Mouse (Mus musculus) MEL (cell line): ENCODE data around the gene Col23a1. TPM values are rescaled to one million over a fixed set of nuclear protein-coding genes. Genes with fewer than 3 reads are reported as not detected.

Experiments used
- DNase-seq: peaks from one replicate; pipeline ENCODE4 v3.0.0; 2011; ENCODE audit warnings: low read depth, low spot score
- H3K27ac ChIP-seq: 2 replicates; pipeline ENCODE4 v1.5.1; 2012; ENCODE audit warnings: low read depth, mild to moderate bottlenecking, control low read depth, low read length, moderate library complexity; ENCODE audit not compliant: control insufficient read depth
- H3K27me3 ChIP-seq, 2 experiments: fragments of 150-350 bp in 1 of 2; sonication (generic) in 1 of 2; 2 replicates each; pipeline ENCODE4 v1.6.1; 2012; ENCODE audit warnings: low read length in 2 of 2, mild to moderate bottlenecking in 2 of 2, improper control_type of control experiment in 1 of 2, moderate library complexity in 1 of 2; ENCODE audit not compliant: insufficient read depth in 2 of 2, control insufficient read depth in 1 of 2
- H3K36me3 ChIP-seq, 2 experiments: 2 replicates each; pipeline ENCODE4 v1.6.1; 2012 to 2014; ENCODE audit warnings: low read length in 2 of 2, improper control_type of control experiment in 1 of 2, inconsistent platforms in 1 of 2, mild to moderate bottlenecking in 1 of 2; ENCODE audit not compliant: insufficient read depth in 2 of 2, control insufficient read depth in 1 of 2
- H3K4me1 ChIP-seq, 2 experiments: fragments of 150-350 bp in 1 of 2; sonication (generic) in 1 of 2; 2 replicates each; pipeline ENCODE4 v1.6.1; 2012; ENCODE audit warnings: low read length in 2 of 2, improper control_type of control experiment in 1 of 2, mild to moderate bottlenecking in 1 of 2; ENCODE audit not compliant: insufficient read depth in 2 of 2, control insufficient read depth in 1 of 2
- H3K4me3 ChIP-seq, 2 experiments: fragments of 150-350 bp in 1 of 2; sonication (generic) in 1 of 2; 2 replicates each; pipeline ENCODE4 v1.5.1; 2012; ENCODE audit warnings: low read depth in 2 of 2, low read length in 2 of 2, mild to moderate bottlenecking in 2 of 2, moderate library complexity in 2 of 2, control low read depth in 1 of 2, improper control_type of control experiment in 1 of 2; ENCODE audit not compliant: control insufficient read depth in 1 of 2, insufficient read depth in 1 of 2
- H3K79me2 ChIP-seq: 2 replicates; pipeline ENCODE4 v1.6.1; 2012; ENCODE audit warnings: mild to moderate bottlenecking, low read length, moderate library complexity; ENCODE audit not compliant: control insufficient read depth, poor library complexity, insufficient read depth
- H3K9ac ChIP-seq: 2 replicates; pipeline ENCODE4 v1.6.1; 2012; ENCODE audit warnings: low read depth, mild to moderate bottlenecking, control low read depth, low read length, moderate library complexity; ENCODE audit not compliant: control insufficient read depth, poor library complexity, severe bottlenecking
- H3K9me3 ChIP-seq: fragments of 150-350 bp; sonication (generic); replicated peaks from 2 replicates; pipeline ENCODE4 v1.6.1; 2012; ENCODE audit warnings: mild to moderate bottlenecking, low read length, improper control_type of control experiment, moderate library complexity; ENCODE audit not compliant: insufficient read depth
- CHD1 ChIP-seq: IDR thresholded peaks from 2 replicates; pipeline ENCODE4 v1.6.1; 2012; ENCODE audit warnings: low read depth, mild to moderate bottlenecking, inconsistent platforms, low read length, improper control_type of control experiment
- CHD2 ChIP-seq: IDR thresholded peaks from 2 replicates; pipeline ENCODE4 v1.6.1; 2011; ENCODE audit warnings: low read length, improper control_type of control experiment
- CTCF ChIP-seq, 3 experiments: IDR thresholded peaks in 2 of 3; conservative IDR thresholded peaks in 1 of 3; 2 replicates each; pipeline ENCODE4 v1.5.1; 2011 to 2012; ENCODE audit warnings: low read length in 3 of 3, low read depth in 2 of 3, mild to moderate bottlenecking in 2 of 3, improper control_type of control experiment in 1 of 3, inconsistent platforms in 1 of 3, mixed read lengths in 1 of 3, moderate library complexity in 1 of 3; ENCODE audit not compliant: control insufficient read depth in 1 of 3, insufficient read depth in 1 of 3, poor library complexity in 1 of 3, severe bottlenecking in 1 of 3
- E2F4 ChIP-seq: IDR thresholded peaks from 2 replicates; pipeline ENCODE4 v1.6.1; 2011; ENCODE audit warnings: low read depth, low read length, improper control_type of control experiment, borderline replicate concordance
- EP300 ChIP-seq, 2 experiments: IDR thresholded peaks; 2 replicates each; pipeline ENCODE4 v1.6.1; 2011; ENCODE audit warnings: improper control_type of control experiment in 2 of 2, low read length in 2 of 2, low read depth in 1 of 2, mild to moderate bottlenecking in 1 of 2
- ETS1 ChIP-seq: IDR thresholded peaks from 2 replicates; pipeline ENCODE4 v1.6.1; 2012; ENCODE audit warnings: low read depth, mild to moderate bottlenecking, inconsistent platforms, low read length, improper control_type of control experiment, moderate library complexity
- HCFC1 ChIP-seq: IDR thresholded peaks from 2 replicates; pipeline ENCODE4 v1.6.1; 2012; ENCODE audit warnings: low read depth, mild to moderate bottlenecking, inconsistent platforms, low read length, improper control_type of control experiment, moderate library complexity
- JUND ChIP-seq: IDR thresholded peaks from 2 replicates; pipeline ENCODE4 v1.6.1; 2011; ENCODE audit warnings: low read depth, mild to moderate bottlenecking, improper control_type of control experiment, low read length
- KAT2A ChIP-seq: conservative IDR thresholded peaks from 2 replicates; pipeline ENCODE4 v1.6.1; 2012; ENCODE audit warnings: low read depth, low read length, improper control_type of control experiment, inconsistent platforms
- MAFK ChIP-seq: IDR thresholded peaks from 2 replicates; pipeline ENCODE4 v1.6.1; 2011; ENCODE audit warnings: low read depth, mild to moderate bottlenecking, low read length, improper control_type of control experiment, borderline replicate concordance
- MAX ChIP-seq: IDR thresholded peaks from 2 replicates; pipeline ENCODE4 v1.6.1; 2011; ENCODE audit warnings: low read length, improper control_type of control experiment
- MAZ ChIP-seq: IDR thresholded peaks from 2 replicates; pipeline ENCODE4 v1.6.1; 2012; ENCODE audit warnings: low read depth, mild to moderate bottlenecking, inconsistent platforms, low read length, improper control_type of control experiment
- MXI1 ChIP-seq: IDR thresholded peaks from 2 replicates; pipeline ENCODE4 v1.6.1; 2011; ENCODE audit warnings: mild to moderate bottlenecking, low read depth, low read length, improper control_type of control experiment
- MYB ChIP-seq: IDR thresholded peaks from 2 replicates; pipeline ENCODE4 v1.6.1; 2011; ENCODE audit warnings: mild to moderate bottlenecking, low read depth, low read length, improper control_type of control experiment
- NRF1 ChIP-seq: IDR thresholded peaks from 2 replicates; pipeline ENCODE4 v1.6.1; 2014; ENCODE audit warnings: low read depth, mild to moderate bottlenecking, inconsistent platforms, low read length, improper control_type of control experiment, moderate library complexity; ENCODE audit not compliant: poor library complexity, insufficient read depth, severe bottlenecking
- POLR2AphosphoS2 ChIP-seq: IDR thresholded peaks from 2 replicates; pipeline ENCODE4 v1.6.1; 2011; ENCODE audit warnings: low read length, improper control_type of control experiment
- POLR2AphosphoS5 ChIP-seq: IDR thresholded peaks from 2 replicates; pipeline ENCODE4 v1.6.1; 2012; ENCODE audit warnings: low read depth, borderline replicate concordance, mild to moderate bottlenecking, inconsistent platforms, low read length, moderate library complexity, mixed read lengths
- RAD21 ChIP-seq: IDR thresholded peaks from 2 replicates; pipeline ENCODE4 v1.6.1; 2011; ENCODE audit warnings: mild to moderate bottlenecking, low read depth, low read length, improper control_type of control experiment
- SMC3 ChIP-seq: IDR thresholded peaks from 2 replicates; pipeline ENCODE4 v1.6.1; 2011; ENCODE audit warnings: low read depth, low read length, improper control_type of control experiment
- TBP ChIP-seq: IDR thresholded peaks from 2 replicates; pipeline ENCODE4 v1.8.0; 2011; ENCODE audit warnings: low read depth, low read length, improper control_type of control experiment
- UBTF ChIP-seq: IDR thresholded peaks from 2 replicates; pipeline ENCODE4 v1.6.1; 2012; ENCODE audit warnings: low read depth, mild to moderate bottlenecking, inconsistent platforms, low read length, improper control_type of control experiment, moderate library complexity, borderline replicate concordance; ENCODE audit not compliant: insufficient read depth
- USF1 ChIP-seq: IDR thresholded peaks from 2 replicates; pipeline ENCODE4 v1.6.1; 2014; ENCODE audit warnings: low read depth, mild to moderate bottlenecking, inconsistent platforms, low read length, improper control_type of control experiment, moderate library complexity
- USF2 ChIP-seq, 2 experiments: IDR thresholded peaks; 2 replicates each; pipeline ENCODE4 v1.6.1; 2011 to 2012; ENCODE audit warnings: improper control_type of control experiment in 2 of 2, low read length in 2 of 2, borderline replicate concordance in 1 of 2, inconsistent platforms in 1 of 2, low read depth in 1 of 2, mild to moderate bottlenecking in 1 of 2; ENCODE audit not compliant: insufficient read depth in 1 of 2
- ZMIZ1 ChIP-seq: IDR thresholded peaks from 2 replicates; pipeline ENCODE4 v1.6.1; 2012; ENCODE audit warnings: low read depth, mild to moderate bottlenecking, inconsistent platforms, low read length, improper control_type of control experiment, moderate library complexity
- polyA plus RNA-seq, 2 experiments: library from polyadenylated mRNA; stranded (reverse) in 1 of 2; unstranded in 1 of 2; fragments of >175 nt in 1 of 2; fragments of >200 nt in 1 of 2; gene quantifications; 2 replicates each; pipeline versions ENCODE4 v1.2.1 to v1.2.4; 2012; ENCODE audit warnings: low replicate concordance in 2 of 2, low read depth in 1 of 2; ENCODE audit not compliant: insufficient read length in 2 of 2, insufficient read depth in 1 of 2, missing spikeins in 1 of 2
- total RNA-seq: library from RNA; depleted of rRNA; stranded (reverse); fragments of 300-350 nt; gene quantifications from 2 replicates; pipeline ENCODE4 v1.2.3, GENCODE M21; 2012

Gene Col23a1
- total and polyA plus RNA-seq, 3 experiments: under 0.01 to 0.03 TPM; not detected in 1

GRCm38 (mm10) chr11:51414520-51414919 lies 124.8 kb downstream of the Col23a1 start:
- H3K4me1 ChIP-seq: no peaks in the 10 kb centered on the region

GRCm38 (mm10) chr11:51415049-51415688 lies 125.4 kb downstream of the Col23a1 start:
- H3K79me2 ChIP-seq: no peaks in the 10 kb centered on the region
- H3K4me1 ChIP-seq: no peaks in the 10 kb centered on the region
- H3K36me3 ChIP-seq: no peaks in the 10 kb centered on the region
- H3K27me3 ChIP-seq: no peaks in the 10 kb centered on the region
- no peaks in the 10 kb centered on the region for H3K9me3 ChIP-seq
- TF ChIP-seq UBTF (no peak), KAT2A (no peak), ZMIZ1 (no peak), POLR2AphosphoS2 (no peak), CHD2 (no peak), JUND (no peak), CHD1 (no peak), MXI1 (no peak), SMC3 (no peak), POLR2AphosphoS5 (no peak), EP300 (IDR thresholded peaks at IDR 0.05; ENCODE audit: low read depth in 1 of 2, low read length in 2 of 2) (no peak), TBP (no peak), CTCF (IDR thresholded peaks at IDR 0.05 in 2 of 3, conservative IDR thresholded peaks at IDR 0.05 in 1 of 3; ENCODE audit: control insufficient read depth in 1 of 3, insufficient read depth in 1 of 3, low read depth in 2 of 3, low read length in 3 of 3, poor library complexity in 1 of 3, severe bottlenecking in 1 of 3) (no peak), USF2 (IDR thresholded peaks at IDR 0.05; ENCODE audit: borderline replicate concordance in 1 of 2, insufficient read depth in 1 of 2, low read depth in 1 of 2, low read length in 2 of 2) (no peak), USF1 (no peak), MAFK (no peak), MAZ (no peak), ETS1 (no peak), MYB (no peak)
- no peak for DNase-seq
- no peak overlapping the region for H3K27ac ChIP-seq
- H3K4me3 ChIP-seq: no peak overlapping the region
- H3K9ac ChIP-seq: no peak overlapping the region

More at GRCm38 (mm10) chr11:51414520-51414919, 124.8 kb downstream of the Col23a1 start:
- no peak for DNase-seq
- no peaks in the 10 kb centered on the region for H3K79me2 ChIP-seq
- TF ChIP-seq MXI1 (no peak), HCFC1 (no peak), POLR2AphosphoS2 (no peak), ETS1 (no peak), USF2 (IDR thresholded peaks at IDR 0.05; ENCODE audit: borderline replicate concordance in 1 of 2, insufficient read depth in 1 of 2, low read depth in 1 of 2, low read length in 2 of 2) (no peak), RAD21 (no peak), MAX (no peak), NRF1 (no peak), E2F4 (no peak), EP300 (IDR thresholded peaks at IDR 0.05; ENCODE audit: low read depth in 1 of 2, low read length in 2 of 2) (no peak)
- no peak overlapping the region for H3K27ac ChIP-seq
- H3K4me3 ChIP-seq: no peak overlapping the region
- H3K9me3 ChIP-seq: no peaks in the 10 kb centered on the region
- H3K36me3 ChIP-seq: no peaks in the 10 kb centered on the region
- H3K27me3 ChIP-seq: no peaks in the 10 kb centered on the region
- no peak overlapping the region for H3K9ac ChIP-seq
